Mouse (Mus musculus) olfactory bulb, adult 2 months (tissue): ENCODE data around the gene Tnfrsf21.

Experiments
- CTCF ChIP-seq: fragments of 200-500 bp; IDR thresholded peaks from 2 replicates; pipeline ENCODE4 v1.5.1; 2012; ENCODE audit warnings: low read depth, mild to moderate bottlenecking, low read length, moderate library complexity; ENCODE audit not compliant: insufficient read depth
- POLR2A ChIP-seq: fragments of 200-500 bp; IDR thresholded peaks from 2 replicates; pipeline ENCODE4 v1.6.1; 2012; ENCODE audit warnings: mild to moderate bottlenecking, low read depth, low read length, moderate library complexity; ENCODE audit not compliant: insufficient read depth

- TF ChIP-seq CTCF (no peak), POLR2A (no peak)
Observed at GRCm38 (mm10) chr17:43075937-43076336, 59.6 kb downstream of the Tnfrsf21 start.
